Mouse (Mus musculus) stomach, embryonic 14.5 days (tissue): Measurements from ENCODE around the gene Ppox. TPM values are rescaled to one million over a fixed set of nuclear protein-coding genes. Genes with fewer than 3 reads are reported as not detected.
"Not testable (repeated sequence)": the region's sequence is repeated elsewhere in the genome, so short reads cannot be mapped to it uniquely, and the experiment has no call there.

Source experiments
- ATAC-seq: fragments of 200-750 bp; cut with Nextera tagmentation; 2 replicates; pipeline ENCODE4 v1.8.0; 2017; ENCODE audit warnings: low read depth, moderate TSS enrichment; ENCODE audit not compliant: insufficient number of reproducible peaks, insufficient read depth, low FRiP score
- H3K27ac ChIP-seq: fragments of 300-500 bp; sonication (generic); 2 replicates; pipeline ENCODE4 v1.5.1; 2014; ENCODE audit warnings: mild to moderate bottlenecking, low read length, moderate library complexity, mixed read lengths
- H3K27me3 ChIP-seq: fragments of 300-500 bp; sonication (generic); 2 replicates; pipeline ENCODE4 v1.6.1; 2014; ENCODE audit warnings: low read length, control low read depth, mixed read lengths; ENCODE audit not compliant: control insufficient read depth, insufficient read depth
- H3K36me3 ChIP-seq: fragments of 300-500 bp; sonication (generic); 2 replicates; pipeline ENCODE4 v1.6.1; 2014; ENCODE audit warnings: mild to moderate bottlenecking, control low read depth, low read length, moderate library complexity, mixed read lengths; ENCODE audit not compliant: control insufficient read depth, insufficient read depth
- H3K4me1 ChIP-seq: fragments of 300-500 bp; sonication (generic); 2 replicates; pipeline ENCODE4 v1.6.1; 2014; ENCODE audit warnings: low read length, control low read depth, mixed read lengths; ENCODE audit not compliant: control insufficient read depth, insufficient read depth
- H3K4me2 ChIP-seq: fragments of 300-500 bp; sonication (generic); replicated peaks from 2 replicates; pipeline ENCODE4 v1.6.1; 2014; ENCODE audit warnings: low read depth, low read length, control low read depth
- H3K4me3 ChIP-seq: fragments of 300-500 bp; sonication (generic); 2 replicates; pipeline ENCODE4 v1.5.1; 2014; ENCODE audit warnings: low read depth, low read length, control low read depth
- H3K9ac ChIP-seq: fragments of 300-500 bp; sonication (generic); replicated peaks from 2 replicates; pipeline ENCODE4 v1.6.1; 2014; ENCODE audit warnings: low read depth, mild to moderate bottlenecking, control low read depth, low read length, moderate library complexity, mixed read lengths
- H3K9me3 ChIP-seq: fragments of 300-500 bp; sonication (generic); 2 replicates; pipeline ENCODE4 v1.6.1; 2016; ENCODE audit warnings: low read depth, low read length, control low read depth; ENCODE audit not compliant: control insufficient read depth
- WGBS: fragments of 180-500 bp; shearing (Covaris S2); extraction: QIAGEN DNeasy Blood & Tissue Kit; methylation state at CpG from one replicate; pipeline ENCODE4 v1.1.7; 2014; 5-methylcytosine and 5-hydroxymethylcytosine counted together
- polyA plus RNA-seq: library from polyadenylated mRNA; unstranded; fragments of >200 nt; fragmentation: Nextera tagmentation; extraction: Ambion mirVana; gene quantifications from 2 replicates; pipeline ENCODE4 v1.2.1, GENCODE M21; 2014

The Ppox gene
- polyA plus RNA-seq, 1 experiment from 2014 or later, result 56.7 TPM

GRCm38 (mm10) chr1:171249913-171250600, 30.9 kb downstream of the Ppox start, which contains the start of gene Adamts4:
Adamts4 (plus strand) TSS chr1:171250421.
- H3K4me2 ChIP-seq, result peak within 1 kb of the TSS; percentile 57
- H3K36me3 ChIP-seq, result no peaks in the 10 kb centered on the region
- 17% methylated on average over 5 of the region's 5 CpGs for WGBS
- H3K9ac ChIP-seq, result peak within 1 kb of the TSS; percentile 30
- H3K4me1 ChIP-seq, result peaks cover 51% of the 10 kb centered on the region
- H3K27ac ChIP-seq, result peak within 1 kb of the TSS; percentile 84
- H3K4me3 ChIP-seq, result peak within 1 kb of the TSS; percentile 31
- no peaks in the 10 kb centered on the region for H3K9me3 ChIP-seq
- no peak for ATAC-seq
- no peaks in the 10 kb centered on the region for H3K27me3 ChIP-seq

GRCm38 (mm10) chr1:171248386-171249226, 32.4 kb downstream of the Ppox start:
- H3K9ac ChIP-seq, result no peak overlapping the region
- peaks cover 51% of the 10 kb centered on the region for H3K4me1 ChIP-seq
- no peaks in the 10 kb centered on the region for H3K9me3 ChIP-seq
- no peak overlapping the region for H3K4me3 ChIP-seq
- no peak for ATAC-seq
- peaks cover 5% of the 10 kb centered on the region for H3K36me3 ChIP-seq
- no peaks in the 10 kb centered on the region for H3K27me3 ChIP-seq
- 59% methylated on average over 3 of the region's 3 CpGs for WGBS
- H3K27ac ChIP-seq, result peak overlapping the region; percentile 94; the same call in 1 of the 2 replicates
- no peak overlapping the region for H3K4me2 ChIP-seq

- Histone ChIP-seq H3K9me3 (no peaks in the 10 kb centered on the region), H3K4me1 (peaks cover 51% of the 10 kb centered on the region), H3K9ac (no peak overlapping the region), H3K27me3 (no peaks in the 10 kb centered on the region), H3K27ac (peak overlapping the region; percentile 94), H3K4me3 (peak overlapping the region; percentile 74; the same call in 1 of the 2 replicates), H3K4me2 (peak overlapping the region; percentile 75), H3K36me3 (peaks cover 12% of the 10 kb centered on the region)
- 20% methylated on average over 4 of the region's 4 CpGs for WGBS
- no peak for ATAC-seq
Measured at GRCm38 (mm10) chr1:171247916-171248315, 33.1 kb downstream of the Ppox start.

DNA sequence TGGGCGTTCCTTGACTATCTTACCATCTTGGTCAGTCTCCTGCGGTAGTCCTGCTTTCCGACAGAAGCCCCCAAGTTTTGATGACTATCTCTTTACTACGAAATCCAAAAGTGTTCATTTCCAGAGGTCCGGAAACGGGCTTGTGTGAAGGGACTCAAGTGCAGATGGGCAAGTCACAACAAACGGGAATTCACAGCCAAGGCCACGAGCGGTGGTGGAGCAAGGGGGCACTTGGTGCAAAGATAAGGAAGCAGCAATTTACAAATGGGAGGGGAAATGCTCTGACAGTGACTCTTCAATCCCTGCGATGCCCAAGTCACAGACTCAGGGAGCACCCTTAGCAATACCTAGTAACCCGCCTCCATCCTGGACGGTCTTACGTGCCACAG, 33.5 kb downstream of the Ppox start:
- H3K4me1 ChIP-seq, result peaks cover 48% of the 10 kb centered on the region
- peak overlapping the region; percentile 74 for H3K4me3 ChIP-seq
- no peaks in the 10 kb centered on the region for H3K9me3 ChIP-seq
- H3K9ac ChIP-seq, result peak overlapping the region; percentile 22; the same call in 1 of the 2 replicates
- H3K36me3 ChIP-seq, result peaks cover 17% of the 10 kb centered on the region
- H3K27me3 ChIP-seq, result no peaks in the 10 kb centered on the region
- ATAC-seq, result no peak
- H3K4me2 ChIP-seq, result peak overlapping the region; percentile 75
- WGBS, result 9% methylated on average over 13 of the region's 13 CpGs
- peak overlapping the region; percentile 94 for H3K27ac ChIP-seq

- Histone ChIP-seq H3K4me3 (peak overlapping the region; percentile 74), H3K36me3 (peaks cover 20% of the 10 kb centered on the region), H3K27me3 (no peaks in the 10 kb centered on the region), H3K9me3 (no peaks in the 10 kb centered on the region), H3K9ac (peak overlapping the region; percentile 86), H3K4me1 (peaks cover 43% of the 10 kb centered on the region), H3K4me2 (peak overlapping the region; percentile 75), H3K27ac (peak overlapping the region; percentile 94)
- ATAC-seq, result peak; percentile 91
- WGBS, result under 1% methylated on average over 41 of the region's 41 CpGs
Measured at GRCm38 (mm10) chr1:171246709-171247452, 34.1 kb downstream of the Ppox start.

GRCm38 (mm10) chr1:171245353-171245752, 35.6 kb downstream of the Ppox start:
- H3K4me2 ChIP-seq, result no peak overlapping the region
- no peak overlapping the region for H3K9ac ChIP-seq
- H3K4me3 ChIP-seq, result no peak overlapping the region
- no peaks in the 10 kb centered on the region for H3K27me3 ChIP-seq
- no peak for ATAC-seq
- H3K36me3 ChIP-seq, result peaks cover 35% of the 10 kb centered on the region
- H3K9me3 ChIP-seq, result no peaks in the 10 kb centered on the region
- 77% methylated on average over 8 of the region's 8 CpGs for WGBS
- peaks cover 27% of the 10 kb centered on the region for H3K4me1 ChIP-seq
- H3K27ac ChIP-seq, result no peak overlapping the region

- H3K4me3 ChIP-seq, H3K27me3 ChIP-seq, ATAC-seq, H3K9me3 ChIP-seq, H3K4me2 ChIP-seq, H3K4me1 ChIP-seq, H3K27ac ChIP-seq, H3K9ac ChIP-seq: not testable (repeated sequence)
- WGBS, result 84% methylated on average over 12 of the region's 12 CpGs
- H3K36me3 ChIP-seq, result peaks cover 64% of the 10 kb centered on the region
Measured at GRCm38 (mm10) chr1:171241952-171242351, 39.0 kb downstream of the Ppox start.

- H3K27ac ChIP-seq, result no peak overlapping the region
Measured at GRCm38 (mm10) chr1:171240911-171241310, 40.1 kb downstream of the Ppox start.

More at GRCm38 (mm10) chr1:171240911-171241310, 40.1 kb downstream of the Ppox start:
- Histone ChIP-seq H3K27me3 (no peaks in the 10 kb centered on the region), H3K4me2 (no peak overlapping the region), H3K36me3 (peaks cover 73% of the 10 kb centered on the region), H3K9me3 (no peaks in the 10 kb centered on the region), H3K9ac (no peak overlapping the region), H3K4me3 (no peak overlapping the region), H3K4me1 (peaks cover under 1% of the 10 kb centered on the region; the same call in 1 of the 2 replicates)
- 92% methylated on average over 10 of the region's 10 CpGs for WGBS
- ATAC-seq, result no peak
